In genomic region chr4:119895504-119895903, GRCm38 (mm10) we compare ENCODE assay signal across 16 mouse cellular contexts.
DNase-seq lines count a peak whose midpoint lies in the region; ATAC-seq lines count a peak whose summit lies in the region.
"Had no signal": no experiment of that assay in that cellular context is flagged by ENCODE, and none has a peak within 500 bp of the region (broad histone marks: within the 10 kb centered on the region; RNA-seq: fewer than 3 reads in every experiment).

No protein-coding gene starts in this region.

- H3K4me3 ChIP-seq in erythroblast, embryonic 14.5 days (replicated peaks): peak overlapping the region; percentile 54
- H3K4me3 ChIP-seq in lung, embryonic 15.5 days: no peak overlapping the region
- no peak overlapping the region for H3K4me3 ChIP-seq in liver, embryonic 11.5 days (ENCODE audit: low read depth, low read length)
- H3K4me3 ChIP-seq in midbrain, embryonic 14.5 days (replicated peaks; ENCODE audit: low read depth, low read length): no peak overlapping the region
- H3K4me3 ChIP-seq: limb, embryonic 15.5 days had no signal

- no peak overlapping the region for H3K4me2 ChIP-seq in lung, embryonic 15.5 days
- H3K4me2 ChIP-seq in liver, embryonic 11.5 days: peak overlapping the region; percentile 52
- no peak overlapping the region for H3K4me2 ChIP-seq in midbrain, embryonic 14.5 days (ENCODE audit: low read length)
- H3K4me2 ChIP-seq: limb, embryonic 15.5 days had no signal

- H3K9me3 ChIP-seq in erythroblast, embryonic 14.5 days (ENCODE audit: control insufficient read depth, low read length): no peaks in the 10 kb centered on the region
- H3K9me3 ChIP-seq in lung, embryonic 15.5 days: no peaks in the 10 kb centered on the region
- H3K9me3 ChIP-seq in liver, embryonic 11.5 days (ENCODE audit: control insufficient read depth, low read length): no peaks in the 10 kb centered on the region
- H3K9me3 ChIP-seq in midbrain, embryonic 14.5 days (ENCODE audit: control insufficient read depth, low read length): no peaks in the 10 kb centered on the region
- H3K9me3 ChIP-seq: limb, embryonic 15.5 days had no signal

- 61% methylated on average over 5 of the region's 5 CpGs for WGBS in lung, embryonic 15.5 days
- WGBS in liver, embryonic 11.5 days: 71% methylated on average over 5 of the region's 5 CpGs
- 80% methylated on average over 5 of the region's 5 CpGs for WGBS in midbrain, embryonic 14.5 days

- no peak for ATAC-seq in erythroblast, adult 5-6 weeks (replicated peaks; ENCODE audit: low FRiP score, poor library complexity, severe bottlenecking)
- ATAC-seq in lung, embryonic 15.5 days (ENCODE audit: borderline replicate concordance, extremely low read depth, low FRiP score, low TSS enrichment): no peak
- ATAC-seq in liver, embryonic 11.5 days (replicated peaks; ENCODE audit: low FRiP score): peak; percentile 39
- ATAC-seq in midbrain, embryonic 14.5 days (ENCODE audit: low FRiP score, low TSS enrichment): no peak
- ATAC-seq: hindbrain, postnatal 0 days had no signal

- H3K36me3 ChIP-seq in erythroblast, embryonic 14.5 days (ENCODE audit: control insufficient read depth): no peaks in the 10 kb centered on the region
- no peaks in the 10 kb centered on the region for H3K36me3 ChIP-seq in lung, embryonic 15.5 days
- no peaks in the 10 kb centered on the region for H3K36me3 ChIP-seq in liver, embryonic 11.5 days (ENCODE audit: control insufficient read depth, insufficient read depth, low read length)
- H3K36me3 ChIP-seq in midbrain, embryonic 14.5 days (ENCODE audit: control insufficient read depth, insufficient read depth, low read length): no peaks in the 10 kb centered on the region
- H3K36me3 ChIP-seq: limb, embryonic 15.5 days had no signal

- H3K27ac ChIP-seq in lung, embryonic 15.5 days: 0 out of 2 replicates have a peak overlapping the region, but pooled peaks have one; percentile 5
- peak overlapping the region; percentile 82 for H3K27ac ChIP-seq in liver, embryonic 11.5 days (ENCODE audit: low read depth, low read length)
- peak overlapping the region; percentile 65 for H3K27ac ChIP-seq in midbrain, embryonic 14.5 days (replicated peaks; ENCODE audit: low read depth, low read length)
- H3K27ac ChIP-seq: hindbrain, postnatal 0 days; limb, embryonic 15.5 days had no signal

- DNase-seq in lung, postnatal 10 days: no peak
- DNase-seq in liver, embryonic 11.5 days (ENCODE audit: low spot score): no peak
- DNase-seq in midbrain, embryonic 14.5 days: no peak
- no peak for DNase-seq in urinary bladder, adult 2 months (ENCODE audit: low spot score)
- DNase-seq in heart, adult 11 months: no peak
- DNase-seq: cerebellum, adult 9-10 months; embryo, embryonic 11 days; kidney, adult 2 months; right cerebral cortex, postnatal 4 days; thymus, adult 18-20 months had no signal

- no peaks in the 10 kb centered on the region for H3K27me3 ChIP-seq in erythroblast, embryonic 14.5 days (ENCODE audit: control insufficient read depth)
- no peaks in the 10 kb centered on the region for H3K27me3 ChIP-seq in lung, embryonic 15.5 days
- no peaks in the 10 kb centered on the region for H3K27me3 ChIP-seq in liver, embryonic 11.5 days (replicated peaks; ENCODE audit: control insufficient read depth, insufficient read depth, low read length)
- H3K27me3 ChIP-seq in midbrain, embryonic 14.5 days (ENCODE audit: control insufficient read depth, insufficient read depth, low read length): no peaks in the 10 kb centered on the region
- H3K27me3 ChIP-seq: CH12.LX; limb, embryonic 15.5 days had no signal

- no peak overlapping the region for H3K9ac ChIP-seq in lung, embryonic 15.5 days
- H3K9ac ChIP-seq in liver, embryonic 11.5 days (ENCODE audit: low read depth, low read length): peak overlapping the region; percentile 36; the same call in 1 of the 2 replicates
- H3K9ac ChIP-seq in midbrain, embryonic 14.5 days (replicated peaks; ENCODE audit: low read length): no peak overlapping the region
- H3K9ac ChIP-seq: limb, embryonic 15.5 days had no signal

- H3K4me1 ChIP-seq in erythroblast, embryonic 14.5 days (ENCODE audit: control insufficient read depth): peaks cover 43% of the 10 kb centered on the region
- H3K4me1 ChIP-seq in lung, embryonic 15.5 days: 0 out of 2 replicates have a peak, but pooled peaks cover 8% of the 10 kb centered on the region
- H3K4me1 ChIP-seq in liver, embryonic 11.5 days (replicated peaks; ENCODE audit: control insufficient read depth, insufficient read depth, low read length): peaks cover 7% of the 10 kb centered on the region
- H3K4me1 ChIP-seq in midbrain, embryonic 14.5 days (ENCODE audit: control insufficient read depth, insufficient read depth, low read length): peaks cover 5% of the 10 kb centered on the region; the same call in 1 of the 2 replicates
- H3K4me1 ChIP-seq: limb, embryonic 15.5 days had no signal

Comparison
In these comparisons a context has a peak if more than half of its experiments do, and no peak if none do; other contexts are left out.
1. H3K27ac ChIP-seq: peak in every context shown above with its lines; median percentile 82 in liver, embryonic 11.5 days; 65 in midbrain, embryonic 14.5 days; 5 in lung, embryonic 15.5 days.